Mouse (Mus musculus) midbrain, embryonic 14.5 days (tissue): ENCODE measurements around the gene Zfp11. TPM values are rescaled to one million over a fixed set of nuclear protein-coding genes. Genes with fewer than 3 reads are reported as not detected.
A peak's percentile ranks its signal among the peaks of the same experiment; 100 is the strongest.
"Not testable (repeated sequence)": the region's sequence is repeated elsewhere in the genome, so short reads cannot be mapped to it uniquely, and the experiment has no call there.

Source experiments
- ATAC-seq: fragments of 200-750 bp; cut with Nextera tagmentation; 2 replicates; pipeline ENCODE4 v1.8.0; 2017; ENCODE audit warnings: moderate number of reproducible peaks, moderate library complexity; ENCODE audit not compliant: low FRiP score, low TSS enrichment
- DNase-seq: peaks from one replicate; pipeline ENCODE4 v3.0.0-alpha.2; 2015
- H3K27ac ChIP-seq: fragments of 300-500 bp; sonication (generic); replicated peaks from 2 replicates; pipeline ENCODE4 v1.5.1; 2014; ENCODE audit warnings: mild to moderate bottlenecking, low read depth, low read length, moderate library complexity
- H3K27me3 ChIP-seq: fragments of 300-500 bp; sonication (generic); 2 replicates; pipeline ENCODE4 v1.6.1; 2014; ENCODE audit warnings: low read length, control low read depth, mixed read lengths; ENCODE audit not compliant: control insufficient read depth, insufficient read depth
- H3K36me3 ChIP-seq: fragments of 300-500 bp; sonication (generic); 2 replicates; pipeline ENCODE4 v1.6.1; 2014; ENCODE audit warnings: low read length, control low read depth; ENCODE audit not compliant: control insufficient read depth, insufficient read depth
- H3K4me1 ChIP-seq: fragments of 300-500 bp; sonication (generic); 2 replicates; pipeline ENCODE4 v1.6.1; 2014; ENCODE audit warnings: mild to moderate bottlenecking, antibody characterized with exemption, low read length, control low read depth; ENCODE audit not compliant: control insufficient read depth, insufficient read depth
- H3K4me2 ChIP-seq: fragments of 300-500 bp; sonication (generic); 2 replicates; pipeline ENCODE4 v1.6.1; 2014; ENCODE audit warnings: mild to moderate bottlenecking, low read length, moderate library complexity
- H3K4me3 ChIP-seq: fragments of 300-500 bp; sonication (generic); replicated peaks from 2 replicates; pipeline ENCODE4 v1.5.1; 2014; ENCODE audit warnings: low read depth, low read length
- H3K9ac ChIP-seq: fragments of 300-500 bp; sonication (generic); replicated peaks from 2 replicates; pipeline ENCODE4 v1.6.1; 2014; ENCODE audit warnings: mild to moderate bottlenecking, low read length, moderate library complexity
- H3K9me3 ChIP-seq: fragments of 300-500 bp; sonication (generic); 2 replicates; pipeline ENCODE4 v1.6.1; 2016; ENCODE audit warnings: low read length, control low read depth, mixed read lengths; ENCODE audit not compliant: control insufficient read depth
- WGBS: fragments of 180-500 bp; shearing (Covaris S2); extraction: QIAGEN DNeasy Blood & Tissue Kit; methylation state at CpG from one replicate; pipeline ENCODE4 v1.1.7; 2014; 5-methylcytosine and 5-hydroxymethylcytosine counted together
- polyA plus RNA-seq: library from polyadenylated mRNA; unstranded; fragments of >200 nt; fragmentation: Nextera tagmentation; extraction: Ambion mirVana; gene quantifications from 2 replicates; pipeline ENCODE4 v1.2.1, GENCODE M21; 2014

Zfp11 gene
- polyA plus RNA-seq, 1 experiment from 2014 or later: 8.4 TPM

DNA sequence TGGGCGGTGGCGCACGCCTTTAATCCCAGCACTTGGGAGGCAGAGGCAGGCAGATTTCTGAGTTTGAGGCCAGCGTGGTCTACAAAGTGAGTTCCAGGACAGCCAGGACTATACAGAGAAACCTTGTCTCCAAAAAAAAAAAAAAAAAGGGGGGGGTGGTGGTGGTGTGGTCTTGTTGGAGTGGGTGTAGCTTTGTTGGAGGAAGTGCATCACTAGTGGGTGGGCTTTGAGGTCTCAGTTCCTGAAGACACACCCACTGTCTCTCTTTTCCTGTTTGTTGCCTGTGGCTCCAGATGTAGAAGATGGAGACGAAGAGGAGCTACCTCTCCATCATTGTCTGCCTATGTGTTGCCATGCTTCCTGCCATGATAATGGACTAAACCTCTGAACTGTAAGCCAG is 15.2 kb upstream of the Zfp11 start:
- not testable (repeated sequence) for H3K9me3 ChIP-seq, DNase-seq, H3K27me3 ChIP-seq, H3K36me3 ChIP-seq, H3K9ac ChIP-seq, H3K4me3 ChIP-seq, H3K27ac ChIP-seq, H3K4me1 ChIP-seq, H3K4me2 ChIP-seq, ATAC-seq
- 91% methylated on average over 5 of the region's 5 CpGs for whole genome bisulfite sequencing

DNA sequence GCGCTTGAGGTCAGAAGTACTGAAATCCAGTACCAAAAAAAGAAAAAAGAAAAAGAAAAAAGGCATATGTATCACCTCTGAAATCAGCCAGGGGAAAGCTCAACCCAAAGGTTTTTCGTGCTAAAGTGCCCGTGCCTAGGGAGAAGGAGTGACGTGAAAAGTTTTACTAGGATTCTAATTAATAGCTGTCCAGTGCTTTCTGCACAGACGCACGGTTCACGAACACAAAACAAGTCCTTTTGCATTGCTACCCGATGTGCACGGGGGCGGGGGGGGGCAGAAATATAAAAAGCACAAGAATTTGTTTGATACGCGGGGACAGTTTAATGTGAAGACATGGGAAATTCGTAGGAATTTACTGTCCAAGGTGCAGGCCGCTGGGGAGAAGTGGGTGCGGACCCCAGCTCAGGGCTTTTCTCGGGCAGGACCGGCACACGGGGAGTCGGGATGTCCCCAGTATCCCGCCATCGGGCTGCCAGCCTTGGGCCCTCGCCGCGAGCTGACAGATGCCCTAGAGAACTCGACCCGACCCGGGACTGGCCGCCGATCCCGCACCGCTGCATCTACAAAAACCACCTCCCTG is 355 bp downstream of the Zfp11 start:
- peak overlapping the region; percentile 76 for H3K4me3 ChIP-seq
- under 1% methylated on average over 31 of the region's 31 CpGs for WGBS
- H3K36me3 ChIP-seq: no peaks in the 10 kb centered on the region
- H3K9me3 ChIP-seq: no peaks in the 10 kb centered on the region
- H3K4me1 ChIP-seq: peaks cover 8% of the 10 kb centered on the region
- H3K9ac ChIP-seq: peak overlapping the region; percentile 85
- H3K4me2 ChIP-seq: peak overlapping the region; percentile 79
- ATAC-seq: peak; percentile 40; the same call in 1 of the 2 replicates
- peak overlapping the region; percentile 68; the same call in 1 of the 2 replicates for H3K27ac ChIP-seq
- no peaks in the 10 kb centered on the region for H3K27me3 ChIP-seq
- DNase-seq: no peak

DNA sequence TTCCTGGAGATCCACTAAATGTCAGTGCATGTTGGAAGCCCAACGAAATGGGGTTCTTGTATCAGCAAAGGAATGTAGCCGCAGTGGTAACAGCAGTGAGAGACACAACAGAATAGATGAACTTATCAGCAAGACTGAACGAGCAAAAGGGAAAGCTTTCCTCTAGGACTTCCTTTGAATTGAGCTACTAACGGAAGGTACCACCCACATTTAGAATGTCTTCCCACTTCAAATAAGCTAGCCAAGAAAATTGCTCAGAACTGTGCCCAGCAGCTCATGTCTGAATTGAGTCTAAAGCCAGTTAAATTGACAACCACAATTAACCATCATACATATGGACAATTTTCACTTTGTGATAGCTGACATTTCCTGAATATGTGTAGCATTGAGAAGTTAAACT is 2.0 kb downstream of the Zfp11 start:
- Histone ChIP-seq H3K4me1 (peaks cover 8% of the 10 kb centered on the region), H3K9me3 (no peaks in the 10 kb centered on the region), H3K9ac (no peak overlapping the region), H3K4me2 (no peak overlapping the region), H3K36me3 (no peaks in the 10 kb centered on the region), H3K27me3 (no peaks in the 10 kb centered on the region), H3K4me3 (no peak overlapping the region), H3K27ac (no peak overlapping the region)
- 93% methylated on average over 4 of the region's 4 CpGs for WGBS
- no peak for DNase-seq
- ATAC-seq: no peak

- H3K27ac ChIP-seq: no peak overlapping the region
- WGBS: 95% methylated on average over 10 of the region's 10 CpGs
- no peak overlapping the region for H3K4me3 ChIP-seq
- no peaks in the 10 kb centered on the region for H3K27me3 ChIP-seq
- H3K9ac ChIP-seq: no peak overlapping the region
- no peak overlapping the region for H3K4me2 ChIP-seq
- no peaks in the 10 kb centered on the region for H3K36me3 ChIP-seq
- no peak for ATAC-seq
- no peak for DNase-seq
- no peaks in the 10 kb centered on the region for H3K9me3 ChIP-seq
- H3K4me1 ChIP-seq: peaks cover 8% of the 10 kb centered on the region
These were observed 3.5 kb downstream of the Zfp11 start for GRCm38 (mm10) chr5:129666271-129666909.

DNA sequence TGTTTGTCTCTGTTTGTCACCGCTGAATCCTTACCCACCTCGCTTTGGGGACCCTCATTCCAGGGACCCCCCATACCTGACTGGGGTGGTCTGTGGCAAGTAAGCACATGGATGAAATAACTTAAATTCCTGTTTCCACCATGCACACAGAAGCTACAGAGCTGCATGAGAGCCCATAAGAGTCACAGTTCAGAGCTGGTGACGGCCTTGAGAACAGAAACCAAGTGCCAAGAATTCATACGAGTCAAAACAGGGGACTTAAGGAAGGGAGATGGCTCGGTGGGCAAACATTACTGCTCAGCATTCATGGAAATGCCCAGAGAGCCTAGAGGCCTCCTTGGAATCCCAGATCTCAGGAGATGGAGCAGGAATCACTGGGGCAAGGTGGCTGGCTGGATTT is 5.8 kb downstream of the Zfp11 start:
- WGBS: 92% methylated on average over 5 of the region's 5 CpGs
- ATAC-seq: no peak

GRCm38 (mm10) chr5:129657931-129658330 is 12.0 kb downstream of the Zfp11 start:
- no peak overlapping the region for H3K9ac ChIP-seq
- no peaks in the 10 kb centered on the region for H3K9me3 ChIP-seq
- H3K4me1 ChIP-seq: no peaks in the 10 kb centered on the region
- H3K4me3 ChIP-seq: no peak overlapping the region
- ATAC-seq: no peak
- H3K4me2 ChIP-seq: no peak overlapping the region
- WGBS: 95% methylated on average over 15 of the region's 15 CpGs
- peaks cover 62% of the 10 kb centered on the region for H3K36me3 ChIP-seq
- H3K27ac ChIP-seq: no peak overlapping the region
- H3K27me3 ChIP-seq: no peaks in the 10 kb centered on the region
- no peak for DNase-seq

More for the DNA sequence above, 5.8 kb downstream of the Zfp11 start:
- Histone ChIP-seq H3K4me3 (no peak overlapping the region), H3K9me3 (no peaks in the 10 kb centered on the region), H3K27me3 (no peaks in the 10 kb centered on the region), H3K4me1 (peaks cover 5% of the 10 kb centered on the region), H3K36me3 (peaks cover 18% of the 10 kb centered on the region), H3K9ac (no peak overlapping the region), H3K27ac (no peak overlapping the region), H3K4me2 (no peak overlapping the region)
- DNase-seq: no peak

DNA sequence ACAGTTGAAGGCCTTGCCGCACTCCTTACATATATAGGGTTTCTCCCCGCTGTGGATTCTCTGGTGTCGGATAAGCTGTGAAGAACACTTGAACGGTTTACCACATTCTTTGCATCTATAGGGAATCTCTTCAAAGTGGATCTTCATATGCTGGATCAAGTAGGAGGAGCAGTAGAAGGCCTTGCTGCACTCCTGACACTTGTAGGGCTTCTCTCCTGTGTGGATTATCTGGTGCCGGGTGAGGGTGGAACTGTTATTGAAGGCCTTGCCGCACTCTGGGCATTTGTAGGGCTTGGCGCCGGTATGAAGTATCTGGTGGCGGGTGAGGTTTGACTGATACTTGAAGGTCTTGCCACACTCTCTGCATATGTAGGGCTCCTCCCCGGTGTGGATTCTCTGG is 12.9 kb downstream of the Zfp11 start:
- H3K4me1 ChIP-seq: no peaks in the 10 kb centered on the region
- no peaks in the 10 kb centered on the region for H3K27me3 ChIP-seq
- no peaks in the 10 kb centered on the region for H3K9me3 ChIP-seq
- no peak for ATAC-seq
- WGBS: 96% methylated on average over 10 of the region's 10 CpGs
- no peak overlapping the region for H3K27ac ChIP-seq
- H3K4me3 ChIP-seq: no peak overlapping the region
- H3K9ac ChIP-seq: no peak overlapping the region
- H3K36me3 ChIP-seq: peaks cover 62% of the 10 kb centered on the region
- H3K4me2 ChIP-seq: no peak overlapping the region
- DNase-seq: no peak

DNA sequence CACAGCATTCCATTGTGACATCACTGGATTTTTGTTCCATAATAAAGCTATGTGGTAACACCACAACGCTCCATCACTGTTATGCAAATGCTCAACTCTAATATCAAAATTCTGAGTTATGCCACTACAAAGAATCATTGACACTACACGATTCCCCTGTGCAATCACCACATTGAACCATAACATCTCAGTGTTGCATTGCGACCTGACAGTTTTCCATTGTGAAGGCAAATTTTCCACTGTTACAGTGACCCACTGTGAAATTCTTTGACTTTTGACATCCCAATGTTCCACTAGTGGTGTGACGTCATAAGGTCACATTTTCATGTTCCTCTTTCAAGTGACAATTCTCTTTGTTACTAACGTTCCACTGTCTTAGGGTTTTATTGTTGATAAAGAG is 19.0 kb downstream of the Zfp11 start:
- Histone ChIP-seq H3K9me3 (no peaks in the 10 kb centered on the region), H3K4me1 (no peaks in the 10 kb centered on the region), H3K4me2 (no peak overlapping the region), H3K9ac (no peak overlapping the region), H3K36me3 (peaks cover 15% of the 10 kb centered on the region; the same call in 1 of the 2 replicates), H3K27ac (no peak overlapping the region), H3K27me3 (no peaks in the 10 kb centered on the region), H3K4me3 (no peak overlapping the region)
- ATAC-seq: no peak
- 92% methylated on average over 5 of the region's 5 CpGs for WGBS
- no peak for DNase-seq
